Mouse (Mus musculus): ENCODE results near the gene Nog.

The Nog gene

DNA sequence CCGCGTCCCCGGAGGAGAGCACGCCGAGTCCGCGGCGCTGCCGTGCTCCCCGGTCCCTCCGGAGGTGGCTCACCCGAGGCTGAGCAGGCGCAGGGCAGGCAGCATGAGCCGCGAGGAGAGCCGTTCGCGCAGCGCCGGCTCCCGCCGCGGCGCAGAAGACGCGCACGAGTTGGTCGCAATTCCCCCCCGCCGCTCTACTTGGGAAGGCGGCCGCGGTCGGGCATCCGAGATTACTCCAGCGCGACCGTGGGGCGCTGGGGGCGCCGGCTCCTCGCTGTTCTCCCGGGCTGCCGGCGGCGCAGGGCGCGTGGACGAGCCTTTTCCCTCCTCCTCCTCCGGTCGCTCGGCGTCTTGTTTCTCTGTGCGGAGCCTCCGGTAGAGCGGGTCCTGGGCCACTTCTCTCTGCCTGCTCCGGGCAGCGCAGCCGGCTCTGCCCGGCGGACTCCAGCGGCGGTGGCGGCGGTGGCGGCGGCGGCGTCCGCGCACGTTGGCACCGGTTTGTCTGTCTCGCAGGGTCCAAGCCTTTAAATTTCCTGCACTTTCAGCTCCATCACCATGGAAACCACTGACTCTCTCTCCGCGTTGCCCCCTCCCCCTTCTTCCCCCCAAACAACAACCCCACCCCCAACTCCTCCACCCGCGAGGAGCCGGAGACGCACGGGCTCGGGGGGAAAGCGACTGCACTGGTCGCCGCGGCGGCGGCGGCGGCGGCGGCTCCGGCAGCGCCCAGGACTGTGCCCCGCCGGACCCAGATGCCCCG lies at the start of gene Nog:
TSS of gene Nog (minus strand) at position 277 of the 760 bp plus-strand sequence.
- peak; percentile 10 to 52 for DNase-seq (ENCODE audit: low spot score in 2 of 2)

- no peak for DNase-seq (ENCODE audit: low spot score in 2 of 2)
These were observed 38.1 kb upstream of the Nog start for GRCm38 (mm10) chr11:89340238-89340637.

- no peak for DNase-seq (ENCODE audit: low spot score in 2 of 2)
These were observed 37.7 kb upstream of the Nog start for GRCm38 (mm10) chr11:89339783-89340182.

GRCm38 (mm10) chr11:89337910-89338309 lies 35.8 kb upstream of the Nog start:
- DNase-seq (ENCODE audit: low spot score in 2 of 2): no peak

DNA sequence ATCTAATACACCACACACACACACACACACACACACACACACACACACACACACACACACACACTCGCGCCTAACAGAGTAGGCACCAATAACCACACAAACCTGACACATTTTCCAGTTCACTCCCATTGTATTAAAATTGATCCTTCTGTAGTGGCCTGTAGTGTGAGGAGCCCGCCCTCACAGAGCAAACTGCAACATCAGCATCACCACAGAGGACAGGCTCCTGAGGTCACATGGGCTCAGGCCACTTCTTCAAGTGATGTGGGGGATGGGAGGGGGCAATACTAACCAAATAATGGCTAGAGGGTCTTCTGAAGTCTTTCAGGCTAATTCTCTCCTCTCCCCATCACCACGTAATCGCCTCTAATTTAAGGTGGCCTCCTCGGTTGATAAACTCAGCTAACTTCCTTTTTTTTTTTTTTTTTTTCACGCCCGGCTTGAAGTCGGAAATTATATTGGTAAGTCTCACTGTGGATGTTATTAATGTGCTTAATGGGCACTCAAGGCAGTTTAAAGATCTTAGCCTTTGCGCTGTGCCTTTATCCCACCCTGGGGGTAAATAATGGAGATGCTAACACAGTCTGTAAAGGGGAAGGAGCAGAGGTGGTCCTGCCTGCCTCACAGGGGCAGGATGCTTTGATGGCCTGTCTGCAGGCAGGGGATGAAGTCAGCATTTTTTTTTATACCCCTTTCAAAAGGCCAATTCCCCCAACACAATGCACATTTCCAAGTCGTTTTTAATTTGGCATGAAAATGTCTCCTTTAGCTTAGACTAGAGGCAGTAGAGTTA lies 25.2 kb upstream of the Nog start:
- no peak for DNase-seq (ENCODE audit: low spot score in 2 of 2)

GRCm38 (mm10) chr11:89321775-89322174 lies 19.6 kb upstream of the Nog start:
- no peak for DNase-seq (ENCODE audit: low spot score in 2 of 2)

DNA sequence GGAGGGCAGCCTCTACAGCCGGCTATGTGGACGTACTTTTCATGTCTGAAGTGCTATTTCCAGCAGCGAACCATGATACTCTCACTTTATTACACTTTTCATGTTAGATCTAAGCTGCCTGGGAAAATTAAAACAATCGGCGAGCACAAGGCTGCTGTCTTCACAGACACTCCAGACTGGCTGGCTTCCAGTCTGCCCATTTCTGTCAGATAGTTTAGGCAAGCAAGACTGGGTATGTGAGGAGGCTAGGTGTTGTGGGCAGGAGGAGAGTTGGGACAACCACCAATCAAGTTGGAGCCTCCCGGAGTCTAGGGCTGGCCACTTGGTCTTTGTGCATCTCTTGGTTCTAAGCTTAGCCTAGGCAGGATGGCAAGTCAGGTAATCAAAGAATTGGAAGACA lies 17.5 kb upstream of the Nog start:
- DNase-seq (ENCODE audit: low spot score in 2 of 2): no peak

DNA sequence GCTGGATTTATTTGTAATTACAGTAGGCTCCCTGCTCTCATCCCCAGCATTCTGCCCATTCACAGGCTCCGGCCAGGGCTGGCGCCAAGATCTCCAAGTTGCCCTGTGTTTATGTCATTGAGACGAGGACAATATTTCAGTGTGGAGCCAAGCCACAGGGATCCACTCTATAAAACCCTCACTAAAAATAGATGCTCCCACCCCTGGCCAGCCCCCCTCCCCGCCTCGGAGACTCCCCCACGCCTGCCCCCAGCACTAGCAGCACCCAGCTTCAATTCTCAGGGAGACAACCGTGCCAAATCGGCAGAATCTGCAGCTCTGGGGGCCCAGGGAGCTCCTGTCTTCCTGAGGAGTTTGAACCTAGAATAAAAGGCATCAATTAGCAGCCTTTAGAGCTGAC lies 16.2 kb upstream of the Nog start:
- no peak for DNase-seq (ENCODE audit: low spot score in 2 of 2)

- no peak for DNase-seq (ENCODE audit: low spot score in 2 of 2)
These were observed 15.6 kb upstream of the Nog start for GRCm38 (mm10) chr11:89317757-89318156.

- no peak for DNase-seq (ENCODE audit: low spot score in 2 of 2)
These were observed 12.2 kb upstream of the Nog start for GRCm38 (mm10) chr11:89314374-89314773.

- no peak for DNase-seq (ENCODE audit: low spot score in 2 of 2)
These were observed 10.2 kb upstream of the Nog start for GRCm38 (mm10) chr11:89312378-89312777.

GRCm38 (mm10) chr11:89310217-89310616 lies 8.1 kb upstream of the Nog start:
- no peak for DNase-seq (ENCODE audit: low spot score in 2 of 2)

GRCm38 (mm10) chr11:89303421-89303820 lies 1.3 kb upstream of the Nog start:
- peak; percentile 44 to 86 for DNase-seq (ENCODE audit: low spot score in 2 of 2)

GRCm38 (mm10) chr11:89302816-89303180 lies 666 bp upstream of the Nog start:
- peak in 1 of 2 experiments; percentile 11 for DNase-seq (ENCODE audit: low spot score in 2 of 2)

DNA sequence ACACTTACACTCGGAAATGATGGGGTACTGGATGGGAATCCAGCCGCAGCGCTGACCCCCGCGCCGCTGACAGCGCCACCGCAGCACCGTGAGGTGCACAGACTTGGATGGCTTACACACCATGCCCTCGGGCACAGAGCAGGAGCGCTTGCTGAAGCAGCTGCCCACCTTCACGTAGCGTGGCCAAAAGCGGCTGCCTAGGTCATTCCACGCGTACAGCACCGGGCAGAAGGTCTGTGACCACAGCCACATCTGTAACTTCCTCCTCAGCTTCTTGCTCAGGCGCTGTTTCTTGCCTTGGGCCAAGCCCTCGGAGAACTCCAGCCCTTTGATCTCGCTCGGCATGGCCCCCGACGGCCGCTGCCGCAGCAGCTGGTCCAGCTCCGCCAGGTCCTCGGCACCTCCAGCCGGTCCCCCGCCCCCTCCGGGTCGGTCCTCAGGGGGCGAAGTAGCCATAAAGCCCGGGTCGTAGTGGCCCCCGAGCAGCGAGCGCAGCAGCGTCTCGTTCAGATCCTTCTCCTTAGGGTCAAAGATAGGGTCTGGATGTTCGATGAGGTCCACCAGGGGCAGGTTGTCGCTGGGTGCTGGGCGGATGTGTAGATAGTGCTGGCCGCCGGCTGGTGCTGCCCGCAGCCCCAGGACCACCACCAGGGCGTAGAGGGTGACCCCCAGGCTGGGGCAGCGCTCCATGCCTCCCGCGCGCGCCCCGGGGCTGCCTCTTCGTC lies 639 bp downstream of the Nog start:
- no peak for DNase-seq (ENCODE audit: low spot score in 2 of 2)

GRCm38 (mm10) chr11:89299784-89300775 lies 2.1 kb downstream of the Nog start:
- DNase-seq (ENCODE audit: low spot score in 2 of 2): no peak

- no peak for DNase-seq (ENCODE audit: low spot score in 2 of 2)
These were observed 2.9 kb downstream of the Nog start for GRCm38 (mm10) chr11:89299116-89299783.

DNA sequence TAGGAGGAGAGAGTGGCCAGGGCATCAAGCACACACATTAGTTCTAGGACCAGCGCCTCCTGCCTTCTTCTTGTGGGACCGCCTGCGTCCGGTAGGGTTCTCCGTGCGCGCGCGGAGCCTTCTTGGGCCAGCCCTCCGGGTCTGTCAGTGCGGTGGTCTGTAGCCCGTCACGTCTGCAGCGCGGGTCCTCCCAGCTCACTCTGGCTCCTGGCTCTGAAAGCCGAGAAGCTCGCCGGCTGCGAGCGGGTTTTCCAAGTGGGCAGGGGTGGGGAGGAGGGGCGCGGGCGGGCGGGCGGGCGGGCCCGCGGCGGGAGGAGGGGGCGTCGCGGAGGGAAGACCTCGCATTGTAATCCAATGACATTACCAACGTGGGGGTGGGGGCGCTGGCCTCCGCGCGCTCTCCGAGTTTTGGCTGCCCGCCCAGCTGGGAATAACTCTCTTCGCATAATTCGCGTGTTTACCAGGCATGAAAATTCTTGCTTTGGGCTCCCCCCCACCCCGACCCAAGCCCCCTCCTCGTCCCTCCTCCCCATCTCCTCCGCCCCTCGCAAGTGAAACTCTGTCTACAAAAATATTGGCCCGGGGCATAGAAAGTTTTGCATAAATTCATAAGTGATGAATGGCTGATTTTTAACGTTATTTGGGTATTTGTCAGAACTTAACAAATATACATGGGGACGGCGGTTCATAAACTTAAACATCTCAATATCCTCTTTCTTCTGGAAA lies 3.7 kb downstream of the Nog start:
- no peak for DNase-seq (ENCODE audit: low spot score in 2 of 2)

- no peak for DNase-seq (ENCODE audit: low spot score in 2 of 2)
These were observed 4.6 kb downstream of the Nog start for GRCm38 (mm10) chr11:89297521-89297920.

- no peak for DNase-seq (ENCODE audit: low spot score in 2 of 2)
These were observed 32.2 kb downstream of the Nog start for GRCm38 (mm10) chr11:89269809-89270361.
